Comparison of ENCODE assay signal across 13 mouse cellular contexts in genomic region chr9:36990626-36991368, GRCm38 (mm10).
DNase-seq lines count a peak whose midpoint lies in the region; ATAC-seq and TF ChIP-seq lines count a peak whose summit lies in the region.
"Had no signal": no experiment of that assay in that cellular context is flagged by ENCODE, and none has a peak within 500 bp of the region (broad histone marks: within the 10 kb centered on the region; RNA-seq: fewer than 3 reads in every experiment).

No protein-coding gene starts in this region.

- H3K36me3 ChIP-seq in lung, embryonic 16.5 days (ENCODE audit: control insufficient read depth, insufficient read depth, low read length), result no peaks in the 10 kb centered on the region
- H3K36me3 ChIP-seq in hindbrain, embryonic 14.5 days (replicated peaks; ENCODE audit: control insufficient read depth, insufficient read depth), result no peaks in the 10 kb centered on the region
- 0 out of 2 replicates have a peak, but pooled peaks cover under 1% of the 10 kb centered on the region for H3K36me3 ChIP-seq in neural tube, embryonic 13.5 days
- H3K36me3 ChIP-seq: heart, embryonic 13.5 days; liver, embryonic 13.5 days had no signal

- no peaks in the 10 kb centered on the region for H3K27me3 ChIP-seq in lung, embryonic 16.5 days (ENCODE audit: control insufficient read depth, insufficient read depth, low read depth, low read length)
- no peaks in the 10 kb centered on the region for H3K27me3 ChIP-seq in hindbrain, embryonic 14.5 days (ENCODE audit: control insufficient read depth, insufficient read depth, low read length)
- H3K27me3 ChIP-seq in neural tube, embryonic 13.5 days, result no peaks in the 10 kb centered on the region
- H3K27me3 ChIP-seq: heart, embryonic 13.5 days; liver, embryonic 13.5 days had no signal

- H3K27ac ChIP-seq in gastrocnemius, adult 2 months, result peak overlapping the region; percentile 76
- no peak overlapping the region for H3K27ac ChIP-seq in lung, embryonic 16.5 days (ENCODE audit: low read length)
- H3K27ac ChIP-seq in hindbrain, embryonic 14.5 days, result peak overlapping the region; percentile 6
- H3K27ac ChIP-seq in neural tube, embryonic 13.5 days (replicated peaks), result peak overlapping the region; percentile 61
- H3K27ac ChIP-seq: heart, embryonic 13.5 days; liver, embryonic 13.5 days had no signal

- no peaks in the 10 kb centered on the region for H3K9me3 ChIP-seq in lung, embryonic 16.5 days (ENCODE audit: control insufficient read depth, low read length)
- no peaks in the 10 kb centered on the region for H3K9me3 ChIP-seq in hindbrain, embryonic 14.5 days (ENCODE audit: control insufficient read depth, low read length)
- H3K9me3 ChIP-seq in neural tube, embryonic 13.5 days, result no peaks in the 10 kb centered on the region
- H3K9me3 ChIP-seq: heart, embryonic 13.5 days; liver, embryonic 13.5 days had no signal

- H3K4me2 ChIP-seq in lung, embryonic 16.5 days (ENCODE audit: low read depth, low read length), result no peak overlapping the region
- H3K4me2 ChIP-seq in hindbrain, embryonic 14.5 days (replicated peaks), result no peak overlapping the region
- H3K4me2 ChIP-seq in neural tube, embryonic 13.5 days, result no peak overlapping the region
- H3K4me2 ChIP-seq: heart, embryonic 13.5 days; liver, embryonic 13.5 days had no signal

- H3K9ac ChIP-seq in lung, embryonic 16.5 days (ENCODE audit: low read length), result no peak overlapping the region
- no peak overlapping the region for H3K9ac ChIP-seq in hindbrain, embryonic 14.5 days
- peak overlapping the region; percentile 50 for H3K9ac ChIP-seq in neural tube, embryonic 13.5 days
- H3K9ac ChIP-seq: heart, embryonic 13.5 days; liver, embryonic 13.5 days had no signal

- WGBS in lung, embryonic 16.5 days, result 48% methylated on average over 13 of the region's 13 CpGs
- WGBS in hindbrain, embryonic 14.5 days, result 60% methylated on average over 13 of the region's 13 CpGs
- WGBS in neural tube, embryonic 13.5 days, result 61% methylated on average over 13 of the region's 13 CpGs

- DNase-seq in gastrocnemius, adult 2 months, result peak; percentile 65
- DNase-seq in gastrocnemius, postnatal 4 days (ENCODE audit: low spot score in 2 of 2), result no peak
- no peak for DNase-seq in lung, postnatal 25 days (ENCODE audit: low spot score)
- no peak for DNase-seq in hindbrain, embryonic 14.5 days (ENCODE audit: low spot score)
- no peak for DNase-seq in liver
- DNase-seq: cerebellum, adult 8-10 months; liver, embryonic 13.5 days; lung, postnatal 14 days; thymus, adult 18-20 months had no signal

- 0 out of 2 replicates have a peak, but pooled peaks have one; percentile 41 for ATAC-seq in lung, embryonic 16.5 days (ENCODE audit: low read depth)
- ATAC-seq in hindbrain, embryonic 14.5 days (ENCODE audit: low FRiP score), result no peak
- no peak for ATAC-seq in neural tube, embryonic 13.5 days (ENCODE audit: low read depth)
- ATAC-seq: inflammation-experienced regulatory T-cells, adult 6 months had no signal

- TF ChIP-seq CTCF in gastrocnemius, adult 2 months (IDR thresholded peaks at IDR 0.05), result no peak

- H3K4me1 ChIP-seq in lung, embryonic 16.5 days (replicated peaks; ENCODE audit: control insufficient read depth, insufficient read depth, low read length), result no peaks in the 10 kb centered on the region
- peaks cover 5% of the 10 kb centered on the region; the same call in 1 of the 2 replicates for H3K4me1 ChIP-seq in hindbrain, embryonic 14.5 days (replicated peaks; ENCODE audit: control insufficient read depth, insufficient read depth, low read length)
- H3K4me1 ChIP-seq in neural tube, embryonic 13.5 days (replicated peaks), result peaks cover 39% of the 10 kb centered on the region
- H3K4me1 ChIP-seq: liver, embryonic 13.5 days had no signal

- no peak overlapping the region for H3K4me3 ChIP-seq in gastrocnemius, adult 2 months
- no peak overlapping the region for H3K4me3 ChIP-seq in lung, embryonic 16.5 days (ENCODE audit: low read length)
- no peak overlapping the region for H3K4me3 ChIP-seq in hindbrain, embryonic 14.5 days (replicated peaks; ENCODE audit: low read length)
- no peak overlapping the region for H3K4me3 ChIP-seq in neural tube, embryonic 13.5 days
- H3K4me3 ChIP-seq: heart, embryonic 13.5 days; liver, embryonic 13.5 days had no signal

- intact Hi-C loops in gastrocnemius, adult 2 months (cut with DNase I), result no loop called here
